Mouse (Mus musculus) urinary bladder, adult 2 months (tissue): ENCODE results near the gene Tma7. TPM values are rescaled to one million over a fixed set of nuclear protein-coding genes. Genes with fewer than 3 reads are reported as not detected.

Experiments
- DNase-seq: peaks from one replicate; pipeline ENCODE4 v3.0.0; 2022; ENCODE audit warnings: low spot score
- polyA plus RNA-seq: library from polyadenylated mRNA; depleted of rRNA; stranded (reverse); fragments of >200 nt; gene quantifications from 2 replicates; pipeline ENCODE4 v1.2.3, GENCODE M21; 2012

Tma7 gene
- polyA plus RNA-seq, 1 experiment = 126 TPM

DNA sequence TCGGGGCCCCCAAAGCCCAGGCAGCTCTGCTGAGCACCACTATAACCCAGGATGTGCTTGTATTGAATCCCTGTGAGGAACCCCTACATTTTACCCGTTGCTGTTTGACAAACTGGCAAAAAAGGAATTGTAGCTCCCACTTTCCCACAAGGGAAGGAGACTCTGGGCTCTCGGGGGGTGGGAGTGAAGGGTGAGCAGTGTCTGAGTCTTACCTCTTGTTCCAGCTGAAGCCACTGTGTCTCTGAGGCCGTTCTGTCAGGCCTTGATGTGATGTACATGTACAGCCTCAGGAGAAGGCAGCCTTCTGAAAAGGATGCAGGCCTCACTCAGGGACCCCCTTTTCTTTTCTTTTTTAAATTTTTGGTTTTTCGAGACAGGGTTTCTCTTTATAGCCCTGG is 21.5 kb downstream of the Tma7 start:
- DNase-seq = no peak

GRCm38 (mm10) chr9:109060184-109060897 is 22.0 kb downstream of the Tma7 start:
- no peak for DNase-seq

DNA sequence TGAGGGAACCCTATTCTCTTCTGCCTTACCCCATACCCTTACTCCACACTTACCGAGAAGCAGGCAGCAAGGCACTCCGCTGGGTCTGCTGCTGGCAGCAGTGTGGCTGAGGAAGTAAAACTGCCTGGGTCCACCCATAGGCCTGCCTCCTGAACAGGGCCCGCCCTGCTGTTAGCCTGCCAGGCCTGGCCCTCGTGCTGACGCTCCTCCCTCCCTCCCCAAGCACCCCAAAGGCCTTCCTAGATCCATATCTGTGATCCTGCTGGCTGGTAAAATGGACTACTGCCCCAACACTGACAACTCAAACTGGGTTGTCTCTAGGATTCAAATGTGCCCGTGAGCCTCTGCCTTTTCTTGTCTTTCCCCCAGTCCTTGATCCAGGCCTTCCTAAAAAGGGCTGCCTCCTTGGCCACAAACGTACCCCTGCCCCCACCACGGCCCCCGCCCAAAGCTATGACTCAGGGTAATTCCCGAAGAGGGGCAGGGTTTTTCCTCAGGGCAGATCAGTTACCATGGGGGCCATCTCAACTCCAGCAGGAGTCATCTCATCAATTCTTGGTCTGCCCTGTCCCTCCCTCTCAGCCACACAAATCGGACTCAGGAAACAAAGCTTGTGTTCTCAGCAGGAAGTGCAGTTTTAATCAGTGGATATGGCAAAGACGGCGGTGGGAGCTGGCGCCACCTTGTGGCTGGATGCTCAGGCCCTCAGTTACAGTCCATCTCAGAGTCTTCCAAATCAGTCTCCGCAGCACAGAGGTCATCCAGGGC is 23.1 kb downstream of the Tma7 start, which contains the start of gene Trex1:
TSS of gene Trex1 (minus strand) at position 599 of the 768 bp plus-strand sequence.
- peak; percentile 79 for DNase-seq

DNA sequence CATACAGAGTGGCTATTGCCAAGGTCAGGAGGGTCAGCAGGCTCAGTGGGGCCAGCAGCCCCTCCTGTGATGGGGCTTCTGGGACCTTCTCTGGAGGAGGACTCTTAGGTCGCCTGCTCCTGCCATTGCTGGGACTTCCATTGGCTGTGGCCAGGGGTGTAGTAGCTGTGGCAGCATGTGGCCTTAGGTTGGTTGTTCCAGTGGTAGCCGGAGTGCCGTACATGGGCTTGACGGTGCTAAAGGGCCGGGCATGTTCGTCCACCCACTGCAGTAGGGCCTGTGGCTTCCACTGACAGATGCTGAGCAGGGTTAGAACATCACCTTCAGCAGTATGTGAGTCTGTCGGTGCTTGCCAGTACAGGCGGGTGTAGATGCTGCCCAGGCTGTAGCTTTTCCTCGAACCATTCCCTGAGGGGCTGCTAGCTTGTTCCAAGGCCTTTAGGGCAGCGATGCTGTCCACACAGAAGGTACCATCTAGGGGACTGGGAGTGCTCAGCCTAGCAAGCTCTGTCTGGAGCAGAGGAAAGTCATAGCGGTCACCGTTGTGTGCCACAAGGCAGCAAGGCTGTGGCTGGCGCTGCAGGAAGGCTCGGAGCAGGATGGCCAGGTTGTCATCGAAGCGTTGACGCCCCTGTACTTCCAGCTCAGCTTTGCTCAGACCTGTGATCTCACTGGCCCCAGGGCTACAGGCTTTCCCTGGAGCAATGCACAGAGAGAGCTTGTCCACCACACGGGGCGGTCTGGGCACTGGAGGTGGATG is 24.2 kb downstream of the Tma7 start:
- no peak for DNase-seq

- no peak for DNase-seq
These were observed 24.8 kb downstream of the Tma7 start for GRCm38 (mm10) chr9:109057543-109057942.

GRCm38 (mm10) chr9:109056916-109057315 is 25.5 kb downstream of the Tma7 start:
- DNase-seq = no peak

GRCm38 (mm10) chr9:109056081-109056690 is 26.2 kb downstream of the Tma7 start:
- DNase-seq = no peak

- no peak for DNase-seq
These were observed 26.9 kb downstream of the Tma7 start for GRCm38 (mm10) chr9:109055271-109056030.

DNA sequence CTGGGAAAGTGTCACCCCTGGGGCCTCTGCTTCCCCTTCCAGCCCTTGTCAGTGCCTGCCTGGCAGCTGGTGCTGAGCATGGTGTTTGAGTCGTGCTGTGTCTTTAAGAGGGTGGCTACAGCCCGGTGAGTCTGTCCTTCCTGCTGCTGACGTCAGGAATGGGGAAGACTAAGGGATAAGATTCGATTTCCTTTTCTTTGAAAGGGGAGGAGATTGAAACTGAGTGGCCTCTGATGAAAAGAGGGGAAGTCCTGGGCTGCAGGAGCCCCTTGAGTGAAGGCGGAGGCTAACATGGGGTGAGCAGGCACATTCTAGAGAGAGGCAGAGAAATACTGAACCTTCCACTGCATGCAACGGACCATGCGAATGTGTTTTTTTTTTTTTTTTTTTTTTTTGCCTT is 27.7 kb downstream of the Tma7 start:
- no peak for DNase-seq

- DNase-seq = no peak
These were observed 28.5 kb downstream of the Tma7 start for GRCm38 (mm10) chr9:109053851-109054250.

DNA sequence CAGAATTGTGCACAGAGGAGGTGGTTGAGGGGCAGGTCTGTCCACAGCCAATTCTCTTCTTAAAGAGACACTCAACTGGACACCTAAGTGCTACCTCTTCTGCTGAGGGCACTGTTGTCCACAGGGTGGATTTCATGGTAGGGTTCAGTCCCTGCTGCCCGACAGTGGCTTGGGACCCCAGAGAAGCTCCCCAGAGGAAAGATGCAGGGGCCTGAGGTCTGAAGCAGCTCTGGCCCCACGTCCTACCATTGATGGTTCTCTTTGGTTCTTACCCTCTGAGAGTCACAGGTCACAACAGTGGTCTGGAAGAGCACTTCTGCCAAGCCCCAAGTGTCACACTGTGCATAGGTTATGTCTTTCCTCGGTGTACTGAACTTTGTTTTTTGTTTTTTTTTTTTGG is 29.0 kb downstream of the Tma7 start:
- DNase-seq = no peak

GRCm38 (mm10) chr9:109052490-109053260 is 29.7 kb downstream of the Tma7 start:
- DNase-seq = no peak

DNA sequence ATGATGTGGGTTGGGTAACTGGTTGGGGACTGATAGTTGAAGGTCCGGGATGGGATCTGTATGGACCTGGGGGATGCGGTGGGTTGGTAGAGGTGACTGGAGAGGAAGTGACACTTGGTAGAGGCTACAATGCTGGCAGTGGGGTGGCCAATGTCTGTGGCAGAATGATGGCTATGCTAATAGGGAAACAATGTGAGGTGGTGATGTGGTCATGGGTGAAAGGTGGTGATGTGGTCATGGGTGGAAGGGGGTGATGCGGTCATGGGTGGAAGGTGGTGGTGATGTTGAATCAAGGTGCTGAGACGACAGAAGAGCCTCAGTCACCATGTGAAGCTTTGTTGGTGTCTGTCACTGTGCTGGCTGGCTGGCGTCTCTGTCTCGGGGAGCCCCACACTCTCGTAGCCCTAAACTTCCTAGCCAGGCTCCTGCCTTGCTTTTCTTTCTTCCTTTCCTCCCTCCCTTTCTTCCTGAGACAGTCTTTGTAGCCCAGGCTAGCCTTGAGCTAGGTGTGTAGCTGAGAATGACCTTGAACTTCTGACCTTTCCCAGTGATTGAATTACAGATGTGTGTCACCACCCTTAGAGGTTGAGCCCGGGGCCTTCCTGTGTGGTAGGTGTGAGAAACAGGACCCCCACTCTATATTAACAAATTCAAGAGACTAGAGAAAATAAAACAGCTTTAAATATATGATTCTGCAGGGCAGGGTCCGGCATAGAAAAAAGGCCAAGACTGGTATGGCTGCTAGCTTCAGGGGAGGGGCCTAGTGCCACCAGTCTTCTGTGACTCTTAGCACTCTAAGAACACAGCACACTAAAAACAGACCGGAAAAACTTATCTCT is 30.5 kb downstream of the Tma7 start:
- no peak for DNase-seq

GRCm38 (mm10) chr9:109051011-109051501 is 31.3 kb downstream of the Tma7 start:
- DNase-seq = no peak

- no peak for DNase-seq
These were observed 31.8 kb downstream of the Tma7 start for GRCm38 (mm10) chr9:109050674-109050997.

- no peak for DNase-seq
These were observed 32.3 kb downstream of the Tma7 start for GRCm38 (mm10) chr9:109049996-109050673.

DNA sequence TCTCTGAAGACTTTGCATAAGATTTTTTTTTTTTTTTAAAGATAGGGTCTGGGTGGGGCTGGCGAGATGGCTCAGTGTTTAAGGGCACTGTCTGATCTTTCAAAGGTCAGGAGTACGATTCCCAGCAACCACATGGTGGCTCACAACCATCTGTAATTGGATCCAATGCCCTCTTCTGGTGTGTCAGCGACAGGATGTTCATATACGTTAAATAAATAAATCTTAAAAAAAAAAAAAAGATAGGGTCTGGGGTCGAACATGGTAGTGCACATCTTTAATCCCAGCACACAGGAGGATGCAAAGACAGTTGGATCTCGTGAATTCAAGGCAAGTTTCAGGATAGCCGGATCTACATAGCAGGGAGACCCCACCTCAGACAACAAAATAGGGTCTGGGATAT is 33.1 kb downstream of the Tma7 start:
- no peak for DNase-seq

DNA sequence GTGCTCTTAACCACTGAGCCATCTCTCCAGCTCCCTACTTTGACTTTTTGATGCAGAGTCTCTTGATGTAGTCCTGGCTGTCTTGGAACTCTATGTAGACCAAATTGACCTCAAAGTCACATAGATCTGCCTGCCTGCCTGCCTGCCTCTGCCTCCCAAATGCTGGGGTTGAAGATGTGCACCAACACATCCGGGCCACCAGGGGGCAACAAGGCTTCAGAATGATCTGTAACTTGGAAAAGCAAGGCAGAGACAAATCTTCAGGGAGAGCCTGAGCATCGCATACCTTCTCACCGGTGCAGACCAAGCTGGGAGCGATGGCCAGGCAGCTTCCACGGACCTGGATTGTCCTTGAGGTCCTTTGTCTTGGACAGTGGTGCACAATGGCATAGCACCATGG is 36.1 kb downstream of the Tma7 start:
- no peak for DNase-seq

- DNase-seq = no peak
These were observed 41.0 kb downstream of the Tma7 start for GRCm38 (mm10) chr9:109041351-109041750.
